Mouse (Mus musculus): ENCODE data around the gene Caln1. TPM values are rescaled to one million over a fixed set of nuclear protein-coding genes. Genes with fewer than 3 reads are reported as not detected.

Caln1 gene
- polyA plus RNA-seq, 1 experiment from 2014 or later, result 0.30 TPM

DNA sequence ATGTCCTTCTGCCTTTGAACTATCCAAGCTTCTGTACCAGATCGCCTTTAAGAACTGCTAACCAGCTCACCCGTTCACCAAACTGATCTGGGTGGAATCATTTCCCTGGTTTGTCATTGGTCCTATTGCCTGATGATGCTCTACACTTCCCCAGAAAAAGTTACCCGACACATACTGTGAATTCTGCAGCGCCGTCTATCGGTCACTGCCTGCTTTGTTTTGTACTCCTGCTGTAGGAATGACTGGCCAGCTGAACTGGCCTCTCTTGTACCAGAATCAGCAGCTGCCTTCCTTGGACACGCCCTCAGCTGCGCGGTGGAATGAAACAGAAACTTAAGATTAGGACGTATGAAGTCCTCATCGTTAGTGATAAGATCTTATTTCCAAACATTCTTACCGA lies 107.5 kb downstream of the Caln1 start:
- 58% methylated on average over 12 of the region's 12 CpGs for WGBS
- no peak overlapping the region for H3K9ac ChIP-seq (ENCODE audit: low read length)
- no peak overlapping the region for H3K27ac ChIP-seq (ENCODE audit: low read length)
- H3K9me3 ChIP-seq (replicated peaks; ENCODE audit: control insufficient read depth, low read length), result no peaks in the 10 kb centered on the region
- no peak for ATAC-seq (replicated peaks; ENCODE audit: extremely low read depth, insufficient read depth, low FRiP score)
- H3K4me3 ChIP-seq (ENCODE audit: low read length), result no peak overlapping the region
- no peaks in the 10 kb centered on the region for H3K36me3 ChIP-seq (ENCODE audit: control insufficient read depth, insufficient read depth)
- H3K27me3 ChIP-seq (ENCODE audit: control insufficient read depth, insufficient read depth, low read length), result no peaks in the 10 kb centered on the region
- no peaks in the 10 kb centered on the region for H3K4me1 ChIP-seq (ENCODE audit: control insufficient read depth, insufficient read depth, low read length)
- no peak overlapping the region for H3K4me2 ChIP-seq (ENCODE audit: low read depth, low read length)

DNA sequence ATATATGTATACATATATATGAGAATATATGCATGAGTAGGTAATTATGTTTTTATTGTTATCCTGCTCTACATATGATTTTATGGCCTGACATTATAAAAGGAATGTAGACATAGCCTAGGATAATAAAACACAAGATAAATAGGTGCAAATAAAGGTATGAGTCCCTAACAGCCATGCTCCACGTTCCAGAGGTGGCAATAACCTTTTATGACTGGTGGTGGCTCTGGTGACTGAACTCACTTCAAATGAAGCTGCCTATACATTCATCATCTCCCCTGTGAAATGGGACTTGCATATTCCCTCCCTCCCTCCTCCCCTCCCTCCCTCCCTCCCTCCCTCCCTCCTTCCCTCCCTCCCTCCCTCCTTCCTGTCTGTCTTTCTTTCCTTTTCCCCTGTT lies 111.0 kb downstream of the Caln1 start:
- Histone ChIP-seq H3K9me3 (replicated peaks; ENCODE audit: control insufficient read depth, low read length) (no peaks in the 10 kb centered on the region), H3K9ac (ENCODE audit: low read length) (no peak overlapping the region), H3K4me2 (ENCODE audit: low read depth, low read length) (no peak overlapping the region), H3K27ac (ENCODE audit: low read length) (no peak overlapping the region), H3K27me3 (ENCODE audit: control insufficient read depth, insufficient read depth, low read length) (no peaks in the 10 kb centered on the region), H3K4me1 (ENCODE audit: control insufficient read depth, insufficient read depth, low read length) (no peaks in the 10 kb centered on the region), H3K36me3 (ENCODE audit: control insufficient read depth, insufficient read depth) (no peaks in the 10 kb centered on the region), H3K4me3 (ENCODE audit: low read length) (no peak overlapping the region)
- WGBS, result 65% methylated on average over 1 of the region's 1 CpGs
- ATAC-seq (replicated peaks; ENCODE audit: extremely low read depth, insufficient read depth, low FRiP score), result no peak

DNA sequence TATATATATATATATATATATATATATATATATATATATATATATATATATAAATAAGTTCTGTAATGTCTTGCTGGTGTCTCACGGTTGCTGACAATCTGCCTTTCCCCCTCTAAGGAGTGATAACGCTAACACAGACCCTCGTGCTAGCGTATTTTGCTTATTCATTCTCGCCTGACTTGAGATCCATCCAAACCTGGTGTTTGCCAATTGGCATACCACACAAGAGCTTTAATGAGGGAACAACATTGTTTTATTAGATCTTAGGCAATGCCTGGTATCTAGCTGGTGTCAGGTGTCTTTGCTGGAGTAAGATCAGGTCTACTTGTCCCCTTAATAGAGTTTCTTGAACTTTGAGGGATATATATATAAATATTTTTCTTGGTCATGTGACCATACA lies 122.2 kb downstream of the Caln1 start:
- H3K27me3 ChIP-seq (ENCODE audit: control insufficient read depth, insufficient read depth, low read length), result no peaks in the 10 kb centered on the region
- no peaks in the 10 kb centered on the region for H3K9me3 ChIP-seq (replicated peaks; ENCODE audit: control insufficient read depth, low read length)
- H3K4me3 ChIP-seq (ENCODE audit: low read length), result no peak overlapping the region
- 80% methylated on average over 5 of the region's 5 CpGs for WGBS
- no peak overlapping the region for H3K4me2 ChIP-seq (ENCODE audit: low read depth, low read length)
- no peak overlapping the region for H3K9ac ChIP-seq (ENCODE audit: low read length)
- H3K4me1 ChIP-seq (ENCODE audit: control insufficient read depth, insufficient read depth, low read length), result no peaks in the 10 kb centered on the region
- H3K27ac ChIP-seq (ENCODE audit: low read length), result no peak overlapping the region
- no peak for ATAC-seq (replicated peaks; ENCODE audit: extremely low read depth, insufficient read depth, low FRiP score)
- no peaks in the 10 kb centered on the region for H3K36me3 ChIP-seq (ENCODE audit: control insufficient read depth, insufficient read depth)

DNA sequence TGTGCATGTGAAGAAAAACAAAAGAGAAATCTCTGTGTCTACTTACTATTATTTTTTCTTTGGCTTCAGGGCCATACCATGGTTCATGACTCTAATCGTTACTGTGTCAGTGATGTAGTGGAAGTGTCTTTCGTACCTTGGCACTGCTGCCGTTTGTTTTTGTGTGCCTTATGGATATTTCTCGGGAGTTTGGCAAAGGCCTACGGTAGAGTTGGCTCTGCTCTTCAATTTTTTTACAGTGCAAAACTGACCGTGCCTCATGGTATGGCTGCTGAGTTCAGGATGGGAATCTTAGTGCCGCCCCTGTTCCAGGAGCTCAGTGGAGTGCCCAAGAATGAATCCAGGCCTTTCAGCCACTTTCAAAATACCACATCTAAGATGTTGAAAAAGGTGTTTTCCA lies 123.0 kb downstream of the Caln1 start:
- H3K27me3 ChIP-seq (ENCODE audit: control insufficient read depth, insufficient read depth, low read length), result no peaks in the 10 kb centered on the region
- no peak overlapping the region for H3K9ac ChIP-seq (ENCODE audit: low read length)
- no peak overlapping the region for H3K4me3 ChIP-seq (ENCODE audit: low read length)
- no peak overlapping the region for H3K27ac ChIP-seq (ENCODE audit: low read length)
- no peaks in the 10 kb centered on the region for H3K4me1 ChIP-seq (ENCODE audit: control insufficient read depth, insufficient read depth, low read length)
- no peaks in the 10 kb centered on the region for H3K36me3 ChIP-seq (ENCODE audit: control insufficient read depth, insufficient read depth)
- ATAC-seq (replicated peaks; ENCODE audit: extremely low read depth, insufficient read depth, low FRiP score), result no peak
- no peaks in the 10 kb centered on the region for H3K9me3 ChIP-seq (replicated peaks; ENCODE audit: control insufficient read depth, low read length)
- 75% methylated on average over 7 of the region's 7 CpGs for WGBS
- H3K4me2 ChIP-seq (ENCODE audit: low read depth, low read length), result no peak overlapping the region

DNA sequence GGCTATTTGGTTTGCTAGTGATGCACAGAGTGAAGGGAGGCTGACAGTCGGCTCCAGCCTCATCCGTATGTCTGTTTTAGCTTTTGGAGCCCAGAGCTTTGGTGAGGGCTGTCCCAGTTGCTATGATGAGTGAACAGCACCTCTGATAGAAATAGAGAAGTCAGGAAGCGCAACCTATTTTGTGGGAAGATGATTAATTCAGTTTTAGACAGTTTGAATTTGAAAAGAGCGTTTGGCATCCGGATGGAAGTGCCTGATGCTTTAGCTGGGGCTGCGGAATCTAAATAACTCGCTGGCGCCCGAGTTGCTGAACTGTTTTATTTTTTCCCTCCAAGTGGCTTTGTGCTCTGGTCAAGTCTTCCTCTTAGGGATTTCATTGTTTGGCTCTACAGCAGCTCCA lies 133.3 kb downstream of the Caln1 start:
- H3K4me2 ChIP-seq (ENCODE audit: low read depth, low read length), result no peak overlapping the region
- H3K27me3 ChIP-seq (ENCODE audit: control insufficient read depth, insufficient read depth, low read length), result no peaks in the 10 kb centered on the region
- no peak overlapping the region for H3K4me3 ChIP-seq (ENCODE audit: low read length)
- no peaks in the 10 kb centered on the region for H3K4me1 ChIP-seq (ENCODE audit: control insufficient read depth, insufficient read depth, low read length)
- no peak overlapping the region for H3K9ac ChIP-seq (ENCODE audit: low read length)
- H3K36me3 ChIP-seq (ENCODE audit: control insufficient read depth, insufficient read depth), result no peaks in the 10 kb centered on the region
- H3K27ac ChIP-seq (ENCODE audit: low read length), result no peak overlapping the region
- 74% methylated on average over 9 of the region's 9 CpGs for WGBS
- H3K9me3 ChIP-seq (replicated peaks; ENCODE audit: control insufficient read depth, low read length), result no peaks in the 10 kb centered on the region
- ATAC-seq (replicated peaks; ENCODE audit: extremely low read depth, insufficient read depth, low FRiP score), result no peak

DNA sequence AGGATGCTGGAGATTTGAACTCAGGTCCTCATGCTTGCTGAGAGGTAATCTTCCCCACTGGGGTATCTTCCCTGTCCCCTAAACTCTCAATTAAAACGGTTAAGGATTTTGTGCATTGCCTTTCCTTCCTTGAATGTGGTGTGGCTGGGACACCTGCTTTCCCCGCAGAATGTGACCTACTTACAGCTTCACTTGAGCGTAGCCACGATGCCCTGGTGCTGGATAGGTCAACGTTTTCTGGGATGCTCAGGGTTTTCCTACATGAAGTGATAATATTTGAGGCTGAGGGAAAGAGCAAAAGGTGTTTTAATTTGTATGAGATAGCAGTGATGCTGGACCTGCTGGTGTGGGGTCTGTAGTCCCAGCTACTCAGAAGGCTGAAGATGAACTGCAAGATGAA lies 135.6 kb downstream of the Caln1 start:
- no peak overlapping the region for H3K4me2 ChIP-seq (ENCODE audit: low read depth, low read length)
- peaks cover 2% of the 10 kb centered on the region; the same call in 1 of the 2 replicates for H3K9me3 ChIP-seq (replicated peaks; ENCODE audit: control insufficient read depth, low read length)
- H3K9ac ChIP-seq (ENCODE audit: low read length), result no peak overlapping the region
- no peaks in the 10 kb centered on the region for H3K27me3 ChIP-seq (ENCODE audit: control insufficient read depth, insufficient read depth, low read length)
- 74% methylated on average over 5 of the region's 5 CpGs for WGBS
- H3K27ac ChIP-seq (ENCODE audit: low read length), result no peak overlapping the region
- H3K4me3 ChIP-seq (ENCODE audit: low read length), result no peak overlapping the region
- no peaks in the 10 kb centered on the region for H3K36me3 ChIP-seq (ENCODE audit: control insufficient read depth, insufficient read depth)
- H3K4me1 ChIP-seq (ENCODE audit: control insufficient read depth, insufficient read depth, low read length), result no peaks in the 10 kb centered on the region
- ATAC-seq (replicated peaks; ENCODE audit: extremely low read depth, insufficient read depth, low FRiP score), result no peak

DNA sequence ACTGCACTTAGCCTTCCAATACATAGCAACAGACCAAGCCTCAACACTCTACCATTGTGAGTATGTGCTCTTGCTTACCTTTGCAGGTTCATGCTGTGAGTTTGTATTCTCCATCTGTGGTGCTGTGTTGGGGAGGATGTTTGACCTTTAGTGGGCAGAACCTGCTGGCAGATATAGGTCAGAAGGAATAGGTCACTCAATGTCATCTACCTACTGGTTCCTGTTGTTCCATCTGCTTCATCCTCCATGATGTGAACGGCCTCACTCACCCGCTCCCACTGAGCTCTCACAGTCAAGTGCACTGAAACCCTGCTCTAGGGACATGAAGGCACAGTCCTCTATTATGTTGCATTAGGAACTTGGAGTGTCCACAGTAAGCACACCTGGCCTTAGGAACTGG lies 141.3 kb downstream of the Caln1 start:
- Histone ChIP-seq H3K27ac (ENCODE audit: low read length) (no peak overlapping the region), H3K4me3 (ENCODE audit: low read length) (no peak overlapping the region), H3K36me3 (ENCODE audit: control insufficient read depth, insufficient read depth) (no peaks in the 10 kb centered on the region), H3K9ac (ENCODE audit: low read length) (no peak overlapping the region), H3K4me1 (ENCODE audit: control insufficient read depth, insufficient read depth, low read length) (no peaks in the 10 kb centered on the region), H3K27me3 (ENCODE audit: control insufficient read depth, insufficient read depth, low read length) (no peaks in the 10 kb centered on the region), H3K9me3 (replicated peaks; ENCODE audit: control insufficient read depth, low read length) (peaks cover 2% of the 10 kb centered on the region; the same call in 1 of the 2 replicates), H3K4me2 (ENCODE audit: low read depth, low read length) (no peak overlapping the region)
- no peak for ATAC-seq (replicated peaks; ENCODE audit: extremely low read depth, insufficient read depth, low FRiP score)
- 89% methylated on average over 2 of the region's 2 CpGs for WGBS

DNA sequence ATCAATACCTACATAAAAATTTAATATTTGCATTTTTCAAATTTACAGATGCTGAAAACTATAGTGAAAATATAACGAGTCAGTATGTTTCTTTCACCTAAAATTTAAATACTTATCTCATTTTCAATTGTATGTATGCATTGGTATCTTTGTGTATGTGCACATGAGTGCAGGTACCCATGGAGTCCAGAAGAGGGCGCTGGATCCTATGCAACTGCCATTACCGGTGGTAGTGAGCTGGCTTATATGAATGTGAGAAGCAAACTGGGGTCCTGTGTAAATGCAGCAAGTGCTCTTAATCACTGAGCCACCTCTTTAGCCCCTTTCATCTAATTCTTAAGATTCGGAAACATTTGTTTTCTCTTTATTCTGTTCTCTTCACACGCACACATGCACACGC lies 146.1 kb downstream of the Caln1 start:
- no peak for ATAC-seq (replicated peaks; ENCODE audit: extremely low read depth, insufficient read depth, low FRiP score)
- H3K9ac ChIP-seq (ENCODE audit: low read length), result no peak overlapping the region
- H3K27ac ChIP-seq (ENCODE audit: low read length), result no peak overlapping the region
- H3K4me2 ChIP-seq (ENCODE audit: low read depth, low read length), result no peak overlapping the region
- no peaks in the 10 kb centered on the region for H3K9me3 ChIP-seq (replicated peaks; ENCODE audit: control insufficient read depth, low read length)
- H3K36me3 ChIP-seq (ENCODE audit: control insufficient read depth, insufficient read depth), result no peaks in the 10 kb centered on the region
- H3K4me1 ChIP-seq (ENCODE audit: control insufficient read depth, insufficient read depth, low read length), result no peaks in the 10 kb centered on the region
- no peak overlapping the region for H3K4me3 ChIP-seq (ENCODE audit: low read length)
- WGBS, result 75% methylated on average over 6 of the region's 6 CpGs
- H3K27me3 ChIP-seq (ENCODE audit: control insufficient read depth, insufficient read depth, low read length), result no peaks in the 10 kb centered on the region

DNA sequence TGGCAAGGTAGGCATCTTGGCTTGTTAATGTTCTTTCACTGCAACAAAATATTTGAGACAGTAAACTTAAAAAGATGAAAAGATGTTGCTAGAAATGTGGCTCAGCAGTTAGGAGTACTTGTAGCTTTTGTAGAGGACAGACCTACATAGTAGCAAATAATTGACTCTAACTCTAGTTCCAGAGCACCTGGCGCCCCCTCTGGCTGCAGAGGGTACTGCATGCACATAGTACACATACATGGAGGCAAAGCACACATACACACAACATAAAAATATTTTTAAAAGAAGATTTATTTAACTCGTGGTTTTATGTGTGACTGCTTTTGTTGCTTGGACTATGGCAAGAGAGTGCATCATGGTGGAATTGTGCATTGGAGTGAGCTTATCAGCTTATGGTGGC lies 151.3 kb downstream of the Caln1 start:
- Histone ChIP-seq H3K4me1 (ENCODE audit: control insufficient read depth, insufficient read depth, low read length) (no peaks in the 10 kb centered on the region), H3K27me3 (ENCODE audit: control insufficient read depth, insufficient read depth, low read length) (no peaks in the 10 kb centered on the region), H3K4me2 (ENCODE audit: low read depth, low read length) (no peak overlapping the region), H3K9ac (ENCODE audit: low read length) (no peak overlapping the region), H3K36me3 (ENCODE audit: control insufficient read depth, insufficient read depth) (no peaks in the 10 kb centered on the region), H3K4me3 (ENCODE audit: low read length) (no peak overlapping the region), H3K9me3 (replicated peaks; ENCODE audit: control insufficient read depth, low read length) (peaks cover 5% of the 10 kb centered on the region), H3K27ac (ENCODE audit: low read length) (no peak overlapping the region)
- WGBS, result 48% methylated on average over 2 of the region's 2 CpGs
- ATAC-seq (replicated peaks; ENCODE audit: extremely low read depth, insufficient read depth, low FRiP score), result no peak

DNA sequence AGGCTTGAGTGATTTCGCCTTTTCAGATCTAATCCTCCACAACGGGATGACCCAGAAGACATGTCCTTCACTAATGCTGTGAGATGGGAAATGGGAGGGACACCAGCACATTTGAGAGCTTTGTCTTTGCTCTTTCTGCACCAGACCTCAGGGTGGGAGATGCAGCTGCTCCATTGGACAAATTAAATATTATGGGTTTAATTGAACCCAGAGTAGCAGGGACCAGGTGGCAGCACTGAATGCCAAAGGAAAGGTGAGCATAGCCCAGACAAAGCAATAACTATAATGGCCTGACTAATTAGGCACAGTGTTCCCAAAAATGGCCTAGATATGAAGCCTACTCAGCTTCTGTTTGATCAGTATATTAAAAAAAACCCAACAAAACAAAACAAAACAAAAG lies 158.2 kb downstream of the Caln1 start:
- Histone ChIP-seq H3K36me3 (ENCODE audit: control insufficient read depth, insufficient read depth) (no peaks in the 10 kb centered on the region), H3K4me3 (ENCODE audit: low read length) (no peak overlapping the region), H3K27ac (ENCODE audit: low read length) (no peak overlapping the region), H3K4me1 (ENCODE audit: control insufficient read depth, insufficient read depth, low read length) (no peaks in the 10 kb centered on the region), H3K4me2 (ENCODE audit: low read depth, low read length) (no peak overlapping the region), H3K9ac (ENCODE audit: low read length) (no peak overlapping the region), H3K27me3 (ENCODE audit: control insufficient read depth, insufficient read depth, low read length) (no peaks in the 10 kb centered on the region), H3K9me3 (replicated peaks; ENCODE audit: control insufficient read depth, low read length) (no peaks in the 10 kb centered on the region; the same call in 1 of the 2 replicates)
- ATAC-seq (replicated peaks; ENCODE audit: extremely low read depth, insufficient read depth, low FRiP score), result no peak
- 81% methylated on average over 2 of the region's 2 CpGs for WGBS

Data from heart, embryonic 16.5 days (tissue).